Mouse (Mus musculus): ENCODE measurements around the gene Fkbp3.
"Not testable (repeated sequence)": the region's sequence is repeated elsewhere in the genome, so short reads cannot be mapped to it uniquely, and the experiment has no call there.

Gene Fkbp3

DNA sequence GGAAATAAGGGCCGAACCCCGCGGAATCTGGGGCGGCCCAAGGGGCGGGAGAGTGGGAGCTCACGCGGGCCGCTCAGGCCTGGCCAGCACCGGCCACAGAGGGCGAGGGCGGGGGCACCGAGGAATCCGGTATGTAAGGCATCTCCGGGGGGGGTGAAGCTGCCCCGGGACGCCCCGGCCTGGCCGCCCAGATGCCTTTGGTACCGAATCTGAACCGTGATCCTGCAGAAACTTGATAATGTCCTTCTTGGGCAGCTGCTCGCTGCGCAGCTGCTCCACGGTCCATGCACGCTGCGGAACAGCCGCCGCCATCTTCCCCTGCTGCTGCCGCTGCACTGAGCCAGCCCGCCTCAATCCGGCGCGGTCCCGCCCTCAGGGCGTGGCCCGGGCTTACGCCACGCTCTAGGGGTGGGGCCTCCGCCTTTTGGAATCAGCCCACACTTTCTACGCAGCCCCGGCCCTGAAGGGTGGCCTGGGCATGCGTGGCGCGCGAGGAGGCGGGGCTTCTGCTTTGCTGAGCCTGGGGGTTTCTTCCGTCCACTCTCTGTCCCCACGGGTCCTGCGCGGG is at the start of gene Fkbp3:
Gene Fkbp3, minus strand, starts transcription at position 397 of the 568 bp plus-strand sequence.
- DNase-seq (ENCODE audit: low spot score) = peak; percentile 99

DNA sequence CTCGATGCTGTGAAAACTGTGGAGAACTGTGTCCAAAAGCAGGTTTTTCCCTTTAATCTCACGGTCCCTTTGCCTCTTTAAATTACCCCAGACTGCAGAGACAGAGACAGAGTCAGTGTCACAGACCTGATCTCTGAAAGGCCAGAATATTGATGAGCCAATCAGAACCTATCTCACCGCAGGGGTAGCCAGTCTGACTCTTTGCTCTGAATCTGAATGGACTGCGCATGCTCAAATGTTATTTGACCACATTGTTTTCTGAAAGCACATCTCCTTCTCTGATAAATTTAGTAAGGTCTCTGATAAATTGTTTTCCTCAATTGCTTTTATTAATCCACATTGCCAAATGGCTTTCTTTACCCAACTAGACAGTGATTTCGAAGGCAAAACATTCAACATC is 45.6 kb upstream of the Fkbp3 start:
- no peak for DNase-seq (ENCODE audit: low spot score)

GRCm38 (mm10) chr12:65118968-65119367 is 45.2 kb upstream of the Fkbp3 start:
- no peak for DNase-seq (ENCODE audit: low spot score)

DNA sequence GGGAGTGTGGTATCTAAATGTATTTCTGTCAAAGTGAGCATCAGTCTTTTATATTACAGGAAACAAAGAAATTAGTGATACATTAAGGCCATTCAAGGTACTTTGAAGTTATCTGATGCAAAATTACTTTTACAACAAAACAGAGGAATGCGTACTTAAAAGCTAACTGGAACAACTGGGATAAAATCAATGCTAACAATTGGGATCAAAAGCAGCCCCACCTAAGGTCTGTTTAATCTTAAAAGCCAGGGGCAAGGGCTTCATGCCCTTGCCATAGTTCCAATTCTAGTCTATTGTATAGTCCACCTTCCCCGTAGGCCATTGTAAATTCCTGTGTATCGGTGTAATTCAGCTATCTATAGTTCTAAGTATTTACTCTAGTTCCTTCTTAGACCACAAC is 41.2 kb upstream of the Fkbp3 start:
- not testable (repeated sequence) for DNase-seq (ENCODE audit: low spot score)

DNA sequence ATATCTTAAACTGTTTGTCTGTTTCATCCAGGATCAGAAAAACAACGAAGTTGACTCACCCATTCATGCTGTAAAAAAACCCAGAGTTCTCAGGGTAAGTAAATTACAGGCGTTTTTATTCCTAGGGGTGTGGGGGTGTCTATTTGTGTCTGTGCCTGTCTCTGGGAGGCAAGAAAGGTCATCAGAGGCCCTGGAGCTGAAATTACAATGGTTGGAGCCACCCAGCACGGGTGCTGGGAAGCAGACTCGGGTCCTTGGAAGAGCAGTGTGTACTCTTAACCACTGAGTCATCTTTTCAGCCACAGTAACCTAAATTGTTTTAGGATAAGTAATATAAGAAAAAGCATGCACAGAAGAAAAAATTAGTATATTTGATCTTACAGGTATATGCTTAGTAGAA is 40.1 kb upstream of the Fkbp3 start:
- no peak for DNase-seq (ENCODE audit: low spot score)

DNA sequence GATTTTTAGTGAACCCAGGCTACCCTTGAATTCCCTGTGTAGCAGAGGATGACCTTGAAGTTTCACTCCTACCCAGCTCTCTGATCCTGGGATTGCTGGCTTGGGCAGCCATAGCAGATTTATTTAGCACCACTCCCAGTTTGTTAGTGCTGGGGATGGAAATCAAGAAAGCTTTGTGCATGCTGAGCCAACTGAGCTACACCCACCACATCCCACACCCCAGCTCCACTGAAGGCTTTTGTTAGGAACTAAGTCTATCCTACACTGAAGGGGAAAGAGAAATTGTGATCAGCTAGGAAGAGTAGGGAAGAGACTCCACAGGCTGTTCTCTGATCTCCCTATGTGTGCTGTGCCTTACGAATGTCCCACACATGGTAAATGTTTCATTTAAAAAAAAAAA is 39.0 kb upstream of the Fkbp3 start:
- DNase-seq (ENCODE audit: low spot score) = no peak

GRCm38 (mm10) chr12:65111503-65111902 is 37.7 kb upstream of the Fkbp3 start:
- DNase-seq (ENCODE audit: low spot score) = no peak

DNA sequence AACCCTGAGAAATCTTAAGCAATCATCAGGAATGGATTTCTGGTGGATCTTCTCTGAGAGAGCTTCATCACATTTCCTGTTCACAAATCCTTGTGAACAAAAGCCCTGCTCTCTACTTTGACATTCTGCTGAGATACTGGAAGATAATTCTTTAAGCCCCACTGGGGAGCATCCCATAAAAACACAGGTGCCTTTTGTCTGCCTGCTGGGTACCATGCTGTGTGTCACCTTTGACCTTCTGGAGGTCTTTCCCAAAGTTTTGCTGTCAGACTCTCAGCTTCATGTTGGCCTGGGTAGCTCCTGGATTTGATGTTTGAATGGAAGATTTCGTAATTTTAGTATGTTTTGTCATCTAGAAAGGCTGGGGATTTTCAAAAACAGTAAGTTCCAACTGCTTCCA is 34.9 kb upstream of the Fkbp3 start:
- no peak for DNase-seq (ENCODE audit: low spot score)

DNA sequence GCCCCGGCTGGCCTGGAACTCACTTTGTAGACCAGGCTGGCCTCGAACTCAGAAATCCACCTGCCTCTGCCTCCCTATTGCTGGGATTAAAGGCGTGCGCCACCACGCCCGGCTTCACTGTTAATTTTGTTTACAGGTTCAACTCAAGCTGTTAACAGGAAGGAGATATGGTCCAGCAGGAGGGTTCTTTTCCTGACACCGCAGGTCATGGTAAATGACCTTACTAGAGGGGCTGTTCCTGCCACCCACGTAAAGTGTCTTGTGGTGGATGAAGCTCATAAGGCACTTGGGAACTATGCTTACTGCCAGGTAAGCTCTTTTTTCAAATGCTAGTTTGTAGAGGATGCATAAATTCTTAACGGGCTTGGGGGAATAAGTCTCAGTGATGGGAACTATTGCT is 3.1 kb upstream of the Fkbp3 start:
- no peak for DNase-seq (ENCODE audit: low spot score)

GRCm38 (mm10) chr12:65075733-65076310 is 2.0 kb upstream of the Fkbp3 start:
- peak; percentile 65 for DNase-seq (ENCODE audit: low spot score)

DNA sequence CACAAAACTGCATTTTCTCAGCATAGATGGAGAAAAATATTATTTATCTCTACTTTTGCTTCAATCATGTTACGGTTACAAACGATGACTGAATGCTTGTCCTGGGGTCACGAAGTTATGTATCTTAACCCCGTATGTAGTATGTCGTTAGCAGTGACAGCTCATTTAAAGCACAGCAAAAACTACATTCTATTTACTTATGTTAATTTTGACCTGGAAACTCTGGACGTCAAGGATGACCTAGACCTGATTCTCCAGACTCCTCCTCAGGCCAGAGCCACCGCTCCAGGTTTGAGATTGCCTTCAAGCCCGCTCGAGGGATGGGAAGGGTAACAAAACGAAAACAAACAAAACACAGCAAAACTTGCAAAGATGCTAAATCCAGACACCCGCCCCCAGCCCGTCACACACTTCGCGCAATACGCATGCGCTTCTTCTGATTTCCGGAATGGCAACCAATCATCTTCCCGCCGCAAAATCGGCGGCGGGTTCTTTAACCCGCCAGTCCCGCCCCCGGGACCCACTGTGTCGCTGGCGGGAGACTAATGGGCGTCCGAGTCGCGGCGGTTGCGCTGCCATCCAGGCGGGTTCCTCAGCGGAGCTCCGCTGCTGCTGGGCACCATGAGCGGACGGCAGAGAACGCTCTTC is 1.4 kb upstream of the Fkbp3 start, which contains the start of gene Fancm:
Gene Fancm, plus strand, starts transcription at position 519 of the 648 bp plus-strand sequence.
- peak; percentile 89 for DNase-seq (ENCODE audit: low spot score)

DNA sequence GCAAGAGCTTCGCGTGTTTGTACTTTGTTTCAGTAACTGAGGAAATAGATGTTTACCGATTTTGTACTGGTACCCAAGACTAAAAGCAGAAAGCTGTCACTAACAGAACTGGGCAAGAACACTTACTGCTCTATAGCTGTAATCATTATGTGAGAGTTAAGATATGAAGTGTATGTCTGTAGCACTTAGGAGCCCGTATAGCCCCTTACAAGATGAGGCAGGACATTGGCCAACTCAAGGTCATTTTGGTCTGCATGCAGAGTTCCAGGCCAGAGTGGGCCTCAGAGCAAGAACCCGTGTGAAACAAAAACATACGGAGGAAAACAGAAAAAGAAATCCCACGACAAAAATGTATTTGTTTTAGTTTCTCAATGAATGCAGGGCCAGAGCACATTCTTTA is 844 bp upstream of the Fkbp3 start:
- no peak for DNase-seq (ENCODE audit: low spot score)

GRCm38 (mm10) chr12:65072911-65073610 is 746 bp downstream of the Fkbp3 start:
- no peak for DNase-seq (ENCODE audit: low spot score)

- DNase-seq (ENCODE audit: low spot score) = no peak
Observed at GRCm38 (mm10) chr12:65068409-65068808, 5.4 kb downstream of the Fkbp3 start.

GRCm38 (mm10) chr12:65066234-65066633 is 7.6 kb downstream of the Fkbp3 start:
- DNase-seq (ENCODE audit: low spot score) = no peak

GRCm38 (mm10) chr12:65065241-65065640 is 8.6 kb downstream of the Fkbp3 start:
- DNase-seq (ENCODE audit: low spot score) = no peak

DNA sequence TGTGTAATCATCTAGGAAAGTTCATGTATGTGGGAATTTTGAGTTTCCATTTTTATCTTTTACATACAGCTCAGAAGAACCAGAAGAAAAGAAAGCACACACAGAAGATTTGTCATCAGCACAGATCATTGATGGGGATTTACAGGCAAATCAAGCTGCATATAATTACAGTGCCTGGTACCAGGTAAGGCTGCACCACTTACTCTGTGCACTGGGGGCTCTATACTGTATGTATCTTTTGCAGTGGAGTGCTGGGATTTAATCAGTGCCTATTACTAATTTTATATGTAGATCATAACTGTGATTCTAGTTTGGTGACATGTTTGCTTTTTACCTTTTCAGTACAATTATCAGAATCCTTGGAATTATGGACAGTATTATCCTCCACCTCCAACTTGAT is 12.7 kb downstream of the Fkbp3 start:
- no peak for DNase-seq (ENCODE audit: low spot score)

- DNase-seq (ENCODE audit: low spot score) = no peak
Observed at GRCm38 (mm10) chr12:65058203-65058602, 15.6 kb downstream of the Fkbp3 start.

- no peak for DNase-seq (ENCODE audit: low spot score)
Observed at GRCm38 (mm10) chr12:65048799-65049198, 25.0 kb downstream of the Fkbp3 start.

GRCm38 (mm10) chr12:65037546-65037937 is 36.3 kb downstream of the Fkbp3 start:
- no peak for DNase-seq (ENCODE audit: low spot score)

DNA sequence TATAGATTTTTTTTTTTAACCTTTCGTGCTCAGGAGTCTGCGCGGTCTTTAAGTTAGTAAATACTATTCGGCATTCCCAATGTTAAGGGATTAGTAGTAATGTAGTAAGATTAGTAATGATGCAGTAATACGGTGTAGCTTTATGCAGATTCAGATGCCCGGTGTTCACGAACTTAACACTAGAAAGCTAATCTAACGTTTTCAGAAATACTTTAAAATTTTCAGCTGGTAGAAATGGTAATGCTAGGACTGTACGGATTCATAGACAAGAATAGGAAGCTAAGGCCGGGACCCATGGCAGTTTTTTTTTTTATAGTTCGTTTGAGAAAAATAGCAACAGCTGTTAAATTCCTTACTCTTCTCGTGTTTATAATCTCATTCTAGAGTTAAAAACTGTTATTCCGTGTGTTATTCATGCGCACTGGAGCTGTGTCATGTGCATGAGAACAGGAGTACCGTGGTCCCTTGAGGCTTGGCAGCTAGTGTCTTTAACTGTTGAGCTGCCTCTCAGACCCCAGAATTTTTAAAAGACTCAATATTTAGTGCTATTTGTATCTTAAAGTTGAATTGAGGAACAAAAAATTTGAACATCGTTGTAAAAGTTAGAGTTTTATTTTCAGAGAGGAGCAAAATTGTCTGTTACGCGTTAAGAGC is 36.8 kb downstream of the Fkbp3 start:
- DNase-seq (ENCODE audit: low spot score) = no peak

GRCm38 (mm10) chr12:65036190-65036870 is 37.5 kb downstream of the Fkbp3 start, which contains the start of gene Prpf39:
TSS of gene Prpf39 (plus strand) at chr12:65036333.
- DNase-seq (ENCODE audit: low spot score) = peak; percentile 97

Data from testis, postnatal 10 days (tissue).